Mouse (Mus musculus): ENCODE measurements around the gene Crb3. TPM values are rescaled to one million over a fixed set of nuclear protein-coding genes. Genes with fewer than 3 reads are reported as not detected.

Gene Crb3
- polyA plus RNA-seq, 1 experiment from 2014 or later, result 7.3 TPM

GRCm38 (mm10) chr17:57094222-57094621, 35.3 kb downstream of the Crb3 start:
- no peak overlapping the region for H3K4me3 ChIP-seq
- H3K4me2 ChIP-seq, result no peak overlapping the region
- 97% methylated on average over 3 of the region's 3 CpGs for WGBS
- H3K9ac ChIP-seq, result no peak overlapping the region
- no peak overlapping the region for H3K27ac ChIP-seq
- no peaks in the 10 kb centered on the region for H3K36me3 ChIP-seq
- peaks cover 28% of the 10 kb centered on the region for H3K27me3 ChIP-seq
- ATAC-seq (ENCODE audit: insufficient number of reproducible peaks, insufficient read depth, low FRiP score, low TSS enrichment, low read depth), result no peak
- no peaks in the 10 kb centered on the region for H3K9me3 ChIP-seq
- H3K4me1 ChIP-seq, result peaks cover 5% of the 10 kb centered on the region

GRCm38 (mm10) chr17:57095855-57096622, 37.1 kb downstream of the Crb3 start:
- Histone ChIP-seq H3K36me3 (no peaks in the 10 kb centered on the region), H3K4me2 (peak overlapping the region; percentile 51), H3K9me3 (no peaks in the 10 kb centered on the region), H3K27ac (no peak overlapping the region), H3K4me3 (peak overlapping the region; percentile 20), H3K4me1 (peaks cover 5% of the 10 kb centered on the region), H3K27me3 (peaks cover 18% of the 10 kb centered on the region), H3K9ac (no peak overlapping the region)
- 2% methylated on average over 19 of the region's 19 CpGs for WGBS
- ATAC-seq (ENCODE audit: insufficient number of reproducible peaks, insufficient read depth, low FRiP score, low TSS enrichment, low read depth), result peak; percentile 73; the same call in 1 of the 2 replicates

- no peaks in the 10 kb centered on the region for H3K9me3 ChIP-seq
- H3K4me1 ChIP-seq, result peaks cover 5% of the 10 kb centered on the region
- no peak overlapping the region for H3K9ac ChIP-seq
- H3K36me3 ChIP-seq, result no peaks in the 10 kb centered on the region
- H3K4me3 ChIP-seq, result peak overlapping the region; percentile 20; the same call in 1 of the 2 replicates
- peaks cover 16% of the 10 kb centered on the region for H3K27me3 ChIP-seq
- 2% methylated on average over 11 of the region's 11 CpGs for WGBS
- no peak overlapping the region for H3K27ac ChIP-seq
- H3K4me2 ChIP-seq, result peak overlapping the region; percentile 51
- ATAC-seq (ENCODE audit: insufficient number of reproducible peaks, insufficient read depth, low FRiP score, low TSS enrichment, low read depth), result peak; percentile 34; the same call in 1 of the 2 replicates
These were observed 37.7 kb downstream of the Crb3 start for GRCm38 (mm10) chr17:57096623-57096920.

GRCm38 (mm10) chr17:57098321-57098720, 39.4 kb downstream of the Crb3 start:
- Histone ChIP-seq H3K27me3 (peaks cover 16% of the 10 kb centered on the region), H3K27ac (no peak overlapping the region), H3K36me3 (no peaks in the 10 kb centered on the region), H3K9me3 (no peaks in the 10 kb centered on the region), H3K4me1 (peaks cover 5% of the 10 kb centered on the region), H3K4me3 (no peak overlapping the region), H3K4me2 (no peak overlapping the region), H3K9ac (no peak overlapping the region)
- WGBS, result 78% methylated on average over 5 of the region's 5 CpGs
- no peak for ATAC-seq (ENCODE audit: insufficient number of reproducible peaks, insufficient read depth, low FRiP score, low TSS enrichment, low read depth)

GRCm38 (mm10) chr17:57099629-57100325, 40.9 kb downstream of the Crb3 start:
- Histone ChIP-seq H3K4me1 (peaks cover 11% of the 10 kb centered on the region), H3K27ac (no peak overlapping the region), H3K36me3 (no peaks in the 10 kb centered on the region), H3K9me3 (no peaks in the 10 kb centered on the region), H3K27me3 (peaks cover 14% of the 10 kb centered on the region), H3K4me2 (no peak overlapping the region), H3K9ac (no peak overlapping the region), H3K4me3 (no peak overlapping the region)
- 8% methylated on average over 10 of the region's 10 CpGs for whole genome bisulfite sequencing
- ATAC-seq (ENCODE audit: insufficient number of reproducible peaks, insufficient read depth, low FRiP score, low TSS enrichment, low read depth), result no peak

GRCm38 (mm10) chr17:57102276-57102675, 43.4 kb downstream of the Crb3 start:
- 60% methylated on average over 2 of the region's 2 CpGs for WGBS
- Histone ChIP-seq H3K4me1 (peaks cover 16% of the 10 kb centered on the region), H3K4me2 (no peak overlapping the region), H3K36me3 (no peaks in the 10 kb centered on the region), H3K9me3 (no peaks in the 10 kb centered on the region), H3K27ac (no peak overlapping the region), H3K9ac (no peak overlapping the region), H3K27me3 (no peaks in the 10 kb centered on the region), H3K4me3 (no peak overlapping the region)
- no peak for ATAC-seq (ENCODE audit: insufficient number of reproducible peaks, insufficient read depth, low FRiP score, low TSS enrichment, low read depth)

- no peaks in the 10 kb centered on the region for H3K9me3 ChIP-seq
- no peak for ATAC-seq (ENCODE audit: insufficient number of reproducible peaks, insufficient read depth, low FRiP score, low TSS enrichment, low read depth)
- peak overlapping the region; percentile 79 for H3K9ac ChIP-seq
These were observed 45.6 kb downstream of the Crb3 start for GRCm38 (mm10) chr17:57104496-57104895.

GRCm38 (mm10) chr17:57105181-57106034, 46.5 kb downstream of the Crb3 start, which contains the start of gene Tnfsf9:
Gene Tnfsf9 (plus strand): TSS chr17:57105325.
- under 1% methylated on average over 57 of the region's 61 CpGs for WGBS
- peaks cover 16% of the 10 kb centered on the region for H3K4me1 ChIP-seq

More at GRCm38 (mm10) chr17:57104496-57104895, 45.6 kb downstream of the Crb3 start:
- Histone ChIP-seq H3K4me1 (peaks cover 16% of the 10 kb centered on the region), H3K36me3 (no peaks in the 10 kb centered on the region), H3K4me3 (peak overlapping the region; percentile 64), H3K4me2 (peak overlapping the region; percentile 86), H3K27me3 (no peaks in the 10 kb centered on the region), H3K27ac (no peak overlapping the region)
- WGBS, result 44% methylated on average over 4 of the region's 4 CpGs

GRCm38 (mm10) chr17:57106035-57106368, 47.1 kb downstream of the Crb3 start:
- Histone ChIP-seq H3K4me3 (peak overlapping the region; percentile 64), H3K36me3 (no peaks in the 10 kb centered on the region), H3K9me3 (no peaks in the 10 kb centered on the region), H3K27me3 (no peaks in the 10 kb centered on the region), H3K4me1 (peaks cover 16% of the 10 kb centered on the region), H3K27ac (no peak overlapping the region), H3K4me2 (peak overlapping the region; percentile 86), H3K9ac (peak overlapping the region; percentile 79)
- no peak for ATAC-seq (ENCODE audit: insufficient number of reproducible peaks, insufficient read depth, low FRiP score, low TSS enrichment, low read depth)
- WGBS, result 8% methylated on average over 9 of the region's 9 CpGs

More at GRCm38 (mm10) chr17:57105181-57106034, 46.5 kb downstream of the Crb3 start, which contains the start of gene Tnfsf9:
- H3K4me2 ChIP-seq, result peak within 1 kb of the TSS; percentile 86
- no peaks in the 10 kb centered on the region for H3K36me3 ChIP-seq
- peak within 1 kb of the TSS; percentile 64 for H3K4me3 ChIP-seq
- H3K27me3 ChIP-seq, result no peaks in the 10 kb centered on the region
- peak within 1 kb of the TSS; percentile 64 for H3K27ac ChIP-seq
- peak; percentile 48; the same call in 1 of the 2 replicates for ATAC-seq (ENCODE audit: insufficient number of reproducible peaks, insufficient read depth, low FRiP score, low TSS enrichment, low read depth)
- no peaks in the 10 kb centered on the region for H3K9me3 ChIP-seq
- peak within 1 kb of the TSS; percentile 79 for H3K9ac ChIP-seq

- 89% methylated on average over 5 of the region's 5 CpGs for WGBS
- ATAC-seq (ENCODE audit: insufficient number of reproducible peaks, insufficient read depth, low FRiP score, low TSS enrichment, low read depth), result no peak
- no peaks in the 10 kb centered on the region for H3K27me3 ChIP-seq
These were observed 48.2 kb downstream of the Crb3 start for GRCm38 (mm10) chr17:57107064-57107463.

GRCm38 (mm10) chr17:57108040-57108665, 49.2 kb downstream of the Crb3 start:
- Histone ChIP-seq H3K4me3 (no peak overlapping the region), H3K9me3 (no peaks in the 10 kb centered on the region)
- 83% methylated on average over 7 of the region's 7 CpGs for WGBS

More at GRCm38 (mm10) chr17:57107064-57107463, 48.2 kb downstream of the Crb3 start:
- Histone ChIP-seq H3K4me3 (no peak overlapping the region), H3K9me3 (no peaks in the 10 kb centered on the region), H3K9ac (no peak overlapping the region), H3K36me3 (no peaks in the 10 kb centered on the region), H3K4me2 (no peak overlapping the region), H3K4me1 (peaks cover 16% of the 10 kb centered on the region), H3K27ac (no peak overlapping the region)

More at GRCm38 (mm10) chr17:57108040-57108665, 49.2 kb downstream of the Crb3 start:
- no peak overlapping the region for H3K27ac ChIP-seq
- no peak overlapping the region for H3K9ac ChIP-seq
- no peak for ATAC-seq (ENCODE audit: insufficient number of reproducible peaks, insufficient read depth, low FRiP score, low TSS enrichment, low read depth)
- H3K27me3 ChIP-seq, result no peaks in the 10 kb centered on the region
- peaks cover 16% of the 10 kb centered on the region for H3K4me1 ChIP-seq
- no peaks in the 10 kb centered on the region for H3K36me3 ChIP-seq
- no peak overlapping the region for H3K4me2 ChIP-seq
